Comparison of ENCODE assay signal across 8 mouse cellular contexts in genomic region chr4:102570766-102571411, GRCm38 (mm10).
A peak's percentile ranks its signal among the peaks of the same experiment; 100 is the strongest.
DNase-seq lines count a peak whose midpoint lies in the region; ATAC-seq and TF ChIP-seq lines count a peak whose summit lies in the region.

No protein-coding gene starts in this region.

- no peaks in the 10 kb centered on the region for H3K27me3 ChIP-seq in CH12.LX (replicated peaks)
- peaks cover 42% of the 10 kb centered on the region; the same call in 1 of the 2 replicates for H3K27me3 ChIP-seq in forebrain, embryonic 12.5 days
- H3K27me3 ChIP-seq in limb, embryonic 12.5 days: no peaks in the 10 kb centered on the region; the same call in 1 of the 2 replicates
- H3K27me3 ChIP-seq in neural tube, embryonic 14.5 days (ENCODE audit: control insufficient read depth, insufficient read depth, low read length): peaks cover 5% of the 10 kb centered on the region; the same call in 1 of the 2 replicates

- no peak overlapping the region for H3K4me2 ChIP-seq in CH12.LX (ENCODE audit: insufficient read depth, low read depth, poor library complexity, severe bottlenecking)
- H3K4me2 ChIP-seq in forebrain, embryonic 12.5 days: peak overlapping the region; percentile 87
- H3K4me2 ChIP-seq in limb, embryonic 12.5 days: peak overlapping the region; percentile 88
- peak overlapping the region; percentile 58 for H3K4me2 ChIP-seq in neural tube, embryonic 14.5 days (ENCODE audit: low read depth, low read length)

- no peak for TF ChIP-seq EP300 in CH12.LX (IDR thresholded peaks at IDR 0.05; ENCODE audit: low read length)

- ATAC-seq in forebrain, embryonic 12.5 days (ENCODE audit: low FRiP score): no peak; the same call in 1 of the 2 replicates
- ATAC-seq in limb, embryonic 12.5 days (ENCODE audit: insufficient number of reproducible peaks, insufficient read depth, low FRiP score, low TSS enrichment, low read depth): no peak; the same call in 1 of the 2 replicates
- ATAC-seq in neural tube, embryonic 14.5 days (ENCODE audit: low read depth): peak; percentile 23; the same call in 1 of the 2 replicates

- in situ Hi-C loops in CH12.LX (cut with MboI; ENCODE audit: low pct_ligation_motif_present, low pct_unique_long_range_greater_than_20kb, low sequenced_read_pairs): loop anchor here (5.0 kb wide), 1 partner anchor 54 kb away; no protein-coding TSS in a partner anchor

- H3K4me1 ChIP-seq in CH12.LX (ENCODE audit: control insufficient read depth in 1 of 2, insufficient read depth in 2 of 2): peaks cover 17 to 59% of the 10 kb centered on the region in 2 experiments
- peaks cover 46% of the 10 kb centered on the region for H3K4me1 ChIP-seq in forebrain, embryonic 12.5 days
- peaks cover 57% of the 10 kb centered on the region for H3K4me1 ChIP-seq in limb, embryonic 12.5 days (replicated peaks)
- peaks cover 12% of the 10 kb centered on the region for H3K4me1 ChIP-seq in neural tube, embryonic 14.5 days (ENCODE audit: control insufficient read depth, insufficient read depth, low read length)

- intact Hi-C loops in left cerebral cortex, postnatal 36 days (cut with DNase I): loop anchor here (5.0 kb wide), 1 partner anchor 39 kb away; no protein-coding TSS in a partner anchor

- peak overlapping the region; percentile 90 for H3K27ac ChIP-seq in CH12.LX (ENCODE audit: insufficient read depth, low read depth)
- peak overlapping the region; percentile 56; the same call in 1 of the 2 replicates for H3K27ac ChIP-seq in forebrain, embryonic 12.5 days
- H3K27ac ChIP-seq in limb, embryonic 12.5 days: peak overlapping the region; percentile 91
- H3K27ac ChIP-seq in neural tube, embryonic 14.5 days (ENCODE audit: low read depth, low read length): no peak overlapping the region; the same call in 1 of the 2 replicates

- peaks cover 50% of the 10 kb centered on the region for H3K79me2 ChIP-seq in CH12.LX (replicated peaks; ENCODE audit: control insufficient read depth, extremely low read depth, insufficient read depth, poor library complexity, severe bottlenecking)

- no peaks in the 10 kb centered on the region for H3K9me3 ChIP-seq in CH12.LX (replicated peaks; ENCODE audit: low read length)
- H3K9me3 ChIP-seq in forebrain, embryonic 12.5 days: no peaks in the 10 kb centered on the region
- no peaks in the 10 kb centered on the region for H3K9me3 ChIP-seq in limb, embryonic 12.5 days
- no peaks in the 10 kb centered on the region for H3K9me3 ChIP-seq in neural tube, embryonic 14.5 days (ENCODE audit: control insufficient read depth, low read length)

- H3K36me3 ChIP-seq in CH12.LX (replicated peaks in 1 of 2; ENCODE audit: control insufficient read depth in 1 of 2, insufficient read depth in 1 of 2, low read length in 1 of 2): peaks cover 15 to 16% of the 10 kb centered on the region in 2 experiments
- no peaks in the 10 kb centered on the region for H3K36me3 ChIP-seq in forebrain, embryonic 12.5 days (replicated peaks)
- H3K36me3 ChIP-seq in limb, embryonic 12.5 days: no peaks in the 10 kb centered on the region
- no peaks in the 10 kb centered on the region for H3K36me3 ChIP-seq in neural tube, embryonic 14.5 days (ENCODE audit: control insufficient read depth, insufficient read depth, low read length)

- peak overlapping the region; percentile 81 for H3K9ac ChIP-seq in CH12.LX (ENCODE audit: insufficient read depth, low read depth)
- H3K9ac ChIP-seq in forebrain, embryonic 12.5 days: peak overlapping the region; percentile 60
- peak overlapping the region; percentile 70 for H3K9ac ChIP-seq in limb, embryonic 12.5 days (replicated peaks)
- peak overlapping the region; percentile 50 for H3K9ac ChIP-seq in neural tube, embryonic 14.5 days (replicated peaks; ENCODE audit: low read depth, low read length)

- 6% methylated on average over 20 of the region's 20 CpGs for WGBS in forebrain, embryonic 12.5 days
- 4% methylated on average over 20 of the region's 20 CpGs for WGBS in limb, embryonic 12.5 days
- WGBS in neural tube, embryonic 14.5 days: 6% methylated on average over 20 of the region's 20 CpGs

- peak; percentile 31 for DNase-seq in cerebellum, adult 8-10 months
- no peak for DNase-seq in cerebellum, postnatal 14 days
- no peak for DNase-seq in CH12.LX (ENCODE audit: extremely low read depth)
- no peak for DNase-seq in adrenal gland, adult (ENCODE audit: inconsistent age in 2 of 2, low spot score in 1 of 2)
- DNase-seq in left cerebral cortex, postnatal 36 days (ENCODE audit: low spot score in 2 of 2): no peak

- TF ChIP-seq RAD21 in CH12.LX (IDR thresholded peaks at IDR 0.05; ENCODE audit: low read depth, low read length): no peak

- TF ChIP-seq POLR2A in CH12.LX (IDR thresholded peaks at IDR 0.05; ENCODE audit: low read depth, low read length): no peak

- peak overlapping the region; percentile 75 to 83 (median 82) for H3K4me3 ChIP-seq in CH12.LX (replicated peaks in 1 of 3; ENCODE audit: low read depth in 2 of 3, low read length in 2 of 3, poor library complexity in 1 of 3)
- peak overlapping the region; percentile 45 for H3K4me3 ChIP-seq in forebrain, embryonic 12.5 days (replicated peaks)
- H3K4me3 ChIP-seq in limb, embryonic 12.5 days (replicated peaks): peak overlapping the region; percentile 58
- peak overlapping the region; percentile 32 for H3K4me3 ChIP-seq in neural tube, embryonic 14.5 days (ENCODE audit: low read depth, low read length)

- no peak for TF ChIP-seq CTCF in CH12.LX (conservative IDR thresholded peaks at IDR 0.05 in 1 of 2, IDR thresholded peaks at IDR 0.05 in 1 of 2; ENCODE audit: low read depth in 2 of 2, low read length in 2 of 2)

- dilution Hi-C loops in CH12.LX (cut with MboI; ENCODE audit: extremely low pct_ligation_motif_present, extremely low pct_unique_long_range_greater_than_20kb, low sequenced_read_pairs): no loop called here

TF ChIP-seq in CH12.LX, 34 proteins besides CTCF, POLR2A, EP300 and RAD21:
- TF ChIP-seq NELFE (IDR thresholded peaks at IDR 0.05; ENCODE audit: low read depth, low read length) (no peak), SIN3A (IDR thresholded peaks at IDR 0.05; ENCODE audit: low read length) (0 out of 2 replicates have a peak, but pooled peaks have one; percentile 14), TBP (conservative IDR thresholded peaks at IDR 0.05; ENCODE audit: low read depth, low read length) (no peak), BHLHE40 (IDR thresholded peaks at IDR 0.05; ENCODE audit: low read depth, low read length) (peak; percentile 35; the same call in 1 of the 2 replicates), GABPA (IDR thresholded peaks at IDR 0.05; ENCODE audit: insufficient replicate concordance, low read depth, low read length) (no peak), MAX (IDR thresholded peaks at IDR 0.05; ENCODE audit: low read length) (peak; percentile 78; the same call in 1 of the 2 replicates), MAZ (IDR thresholded peaks at IDR 0.05; ENCODE audit: low read depth, low read length) (no peak), JUND (conservative IDR thresholded peaks at IDR 0.05; ENCODE audit: low read depth, low read length) (no peak), MXI1 (IDR thresholded peaks at IDR 0.05; ENCODE audit: low read depth, low read length) (peak; percentile 83), ZNF384 (IDR thresholded peaks at IDR 0.05; ENCODE audit: low read depth, low read length) (peak; percentile 71), UBTF (IDR thresholded peaks at IDR 0.05; ENCODE audit: low read depth, low read length) (0 out of 2 replicates have a peak, but pooled peaks have one; percentile 15)

Comparison
In these comparisons a context has a peak if more than half of its experiments do, and no peak if none do; other contexts are left out.
1. H3K4me3 ChIP-seq: peak in every context shown above with its lines; median percentile 82 in CH12.LX; 58 in limb, embryonic 12.5 days; 45 in forebrain, embryonic 12.5 days; 32 in neural tube, embryonic 14.5 days.